Mouse (Mus musculus): ENCODE results near the gene Arpp21.

- no peak for TF ChIP-seq CTCF (IDR thresholded peaks at IDR 0.05)
- no peak for TF ChIP-seq EP300 (IDR thresholded peaks at IDR 0.05; ENCODE audit: insufficient read depth, low read depth, low read length)
Observed at GRCm38 (mm10) chr9:112100841-112101595, 134.7 kb downstream of the Arpp21 start.

Data from heart, adult 2 months (tissue).